Mouse (Mus musculus): ENCODE results near the gene Cox5a. TPM values are rescaled to one million over a fixed set of nuclear protein-coding genes. Genes with fewer than 3 reads are reported as not detected.

Gene Cox5a
- polyA plus RNA-seq (2015; fragmentation: Illumina TruSeq; extraction: RNeasy Lipid Tissue Mini Kit (QIAGEN cat#74804); ENCODE audit: low read depth, low replicate concordance), result 638 TPM

DNA sequence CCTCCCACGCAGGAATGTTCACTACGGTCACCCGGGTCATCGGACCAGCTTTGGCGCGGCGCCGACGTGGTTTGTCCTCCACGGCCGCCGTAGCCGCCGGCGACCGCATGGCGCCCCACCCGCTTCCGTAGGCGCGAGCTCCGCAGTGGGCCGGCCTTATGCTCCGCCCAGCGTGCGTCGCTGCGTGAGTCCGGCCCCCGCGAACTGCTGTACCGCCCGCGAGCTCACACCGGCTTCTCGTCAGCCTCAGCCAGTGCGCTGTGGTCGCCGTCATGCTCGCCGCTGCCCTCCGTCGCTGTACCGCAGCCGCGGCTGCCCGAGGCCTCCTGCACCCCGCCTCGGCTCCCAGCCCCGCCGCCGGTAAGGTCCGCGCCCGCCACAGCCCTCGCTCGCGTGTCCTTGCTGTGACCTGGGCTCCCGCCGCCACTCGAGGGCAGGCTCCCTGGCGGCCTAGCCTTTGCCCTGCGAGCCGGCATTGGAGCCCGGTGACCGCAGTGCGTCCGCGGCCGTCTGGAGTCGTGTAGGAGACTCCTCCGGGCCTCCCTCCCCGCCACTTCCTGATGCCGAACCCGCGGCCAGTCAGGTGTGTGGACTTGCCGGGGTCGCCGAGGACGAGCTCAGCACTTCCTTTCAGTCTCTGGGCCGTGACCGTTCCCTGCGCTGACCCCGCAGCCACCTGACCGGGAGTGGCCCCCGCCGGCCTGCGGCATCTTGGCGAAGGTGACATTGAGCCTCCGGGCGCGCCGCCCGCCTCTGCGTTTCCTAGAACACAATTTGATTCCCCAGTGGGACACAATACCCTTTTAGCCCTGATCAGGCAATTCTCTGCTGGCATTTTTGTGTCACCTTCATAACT lies at the start of gene Cox5a:
Gene Cox5a, plus strand, starts transcription at position 219 of the 856 bp plus-strand sequence.

DNA sequence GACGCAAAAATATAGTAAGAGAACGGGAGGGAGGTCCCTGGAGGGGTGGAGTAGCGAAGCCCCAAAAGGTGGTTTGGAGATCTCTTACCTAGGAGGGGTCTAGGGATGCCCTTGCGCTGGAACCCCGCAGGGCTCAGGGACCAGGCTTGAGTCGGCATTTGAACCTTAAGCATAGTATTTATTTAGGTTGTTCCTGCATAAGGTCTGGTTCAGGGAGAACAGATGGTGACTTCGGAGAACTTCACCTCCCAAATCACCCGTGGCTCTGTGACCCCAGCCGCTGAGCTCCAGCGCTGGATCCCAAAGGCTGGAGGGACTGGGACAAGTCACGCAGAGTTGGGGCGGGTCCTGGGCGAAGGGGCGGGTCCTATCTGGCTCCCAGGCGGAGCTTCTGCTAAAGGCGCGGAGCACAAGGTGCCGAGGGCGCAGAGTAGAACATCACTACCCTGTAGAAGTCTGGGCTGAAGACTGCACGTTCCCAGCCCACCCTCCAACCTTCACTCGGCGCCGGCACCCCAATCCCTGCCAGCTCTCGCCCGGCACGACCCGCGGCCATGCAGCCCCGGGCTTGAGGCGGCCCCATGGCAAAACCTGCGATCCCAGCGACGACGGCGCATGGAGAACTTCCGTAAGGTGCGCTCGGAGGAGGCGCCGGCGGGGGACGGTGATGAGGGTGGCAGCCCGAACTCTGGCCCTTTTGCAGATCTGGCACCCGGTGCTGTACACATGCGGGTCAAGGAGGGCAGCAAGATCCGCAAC lies 17.3 kb upstream of the Cox5a start, which contains the start of gene Rpp25:
Gene Rpp25, plus strand, starts transcription at position 405 of the 759 bp plus-strand sequence.

DNA sequence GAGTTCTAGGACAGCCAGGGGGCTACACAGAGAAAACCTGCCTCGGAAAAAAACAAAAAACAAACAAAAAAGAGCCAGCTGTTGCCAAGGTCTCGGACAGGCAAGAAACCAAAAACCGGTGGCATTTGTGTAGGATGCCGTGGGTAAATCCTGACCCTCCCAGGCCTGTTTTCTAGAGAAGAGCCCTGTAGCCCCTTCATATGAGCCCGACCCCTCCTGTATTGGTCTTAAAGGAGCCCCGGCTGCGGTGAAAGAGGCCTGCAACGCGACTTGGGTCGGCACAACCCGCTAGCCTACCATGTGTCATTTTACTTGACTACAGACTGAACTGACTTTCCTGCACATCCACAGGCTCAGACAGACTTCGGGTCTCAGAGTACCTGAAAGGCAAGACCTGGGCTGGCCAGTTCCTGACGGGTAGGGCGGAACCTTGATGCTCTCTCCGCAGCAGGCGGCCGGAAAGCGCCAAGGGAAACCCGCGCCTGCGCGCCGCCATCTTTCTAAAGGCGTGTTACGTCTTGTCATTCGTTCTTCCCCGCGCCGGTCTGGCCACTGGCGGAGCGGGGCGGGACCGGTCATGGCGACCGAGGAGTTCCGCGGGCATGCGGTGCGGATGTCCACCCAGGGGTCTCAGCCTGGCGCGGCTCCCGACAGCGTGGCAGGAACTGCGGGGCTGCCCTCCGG lies 16.1 kb downstream of the Cox5a start, which contains the start of gene Fam219b:
Gene Fam219b, plus strand, starts transcription at position 485 of the 684 bp plus-strand sequence.

DNA sequence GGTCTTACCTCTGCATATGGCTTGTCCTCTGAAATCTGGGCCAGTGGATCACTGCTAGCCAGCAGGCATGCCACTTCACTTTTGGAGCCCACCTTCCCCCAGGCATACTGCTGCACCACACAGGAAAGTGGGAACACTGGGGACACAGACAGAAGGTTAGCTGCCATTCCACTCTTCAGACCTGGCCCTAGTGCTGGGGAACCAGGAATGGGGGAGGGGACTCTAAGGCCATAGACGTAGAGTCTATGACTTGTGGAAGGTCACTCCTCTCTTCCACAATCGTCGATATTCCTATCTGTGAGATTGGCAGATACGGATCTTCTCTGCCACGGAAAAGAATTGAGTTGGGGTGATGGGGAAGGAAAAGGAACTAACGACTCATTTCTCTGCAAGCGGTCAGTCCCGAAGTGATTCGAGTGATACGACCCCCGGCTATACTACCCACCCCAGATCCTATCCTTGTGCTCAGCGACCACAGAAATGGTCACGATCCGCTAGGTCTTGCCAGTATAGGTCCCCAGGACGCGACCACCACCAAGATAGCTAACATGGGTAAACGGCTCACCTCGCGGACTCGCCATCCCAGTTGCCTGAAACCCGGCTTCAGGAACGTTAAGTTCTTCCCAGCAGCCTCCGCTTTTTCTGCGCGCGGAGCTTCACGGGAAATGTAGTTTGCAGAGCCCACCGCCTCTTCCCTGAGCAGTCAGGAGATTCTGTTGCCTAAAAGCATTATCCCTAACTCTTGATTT lies 31.2 kb downstream of the Cox5a start, which contains the start of gene Mpi:
Gene Mpi, minus strand, starts transcription at position 625 of the 749 bp plus-strand sequence.

DNA sequence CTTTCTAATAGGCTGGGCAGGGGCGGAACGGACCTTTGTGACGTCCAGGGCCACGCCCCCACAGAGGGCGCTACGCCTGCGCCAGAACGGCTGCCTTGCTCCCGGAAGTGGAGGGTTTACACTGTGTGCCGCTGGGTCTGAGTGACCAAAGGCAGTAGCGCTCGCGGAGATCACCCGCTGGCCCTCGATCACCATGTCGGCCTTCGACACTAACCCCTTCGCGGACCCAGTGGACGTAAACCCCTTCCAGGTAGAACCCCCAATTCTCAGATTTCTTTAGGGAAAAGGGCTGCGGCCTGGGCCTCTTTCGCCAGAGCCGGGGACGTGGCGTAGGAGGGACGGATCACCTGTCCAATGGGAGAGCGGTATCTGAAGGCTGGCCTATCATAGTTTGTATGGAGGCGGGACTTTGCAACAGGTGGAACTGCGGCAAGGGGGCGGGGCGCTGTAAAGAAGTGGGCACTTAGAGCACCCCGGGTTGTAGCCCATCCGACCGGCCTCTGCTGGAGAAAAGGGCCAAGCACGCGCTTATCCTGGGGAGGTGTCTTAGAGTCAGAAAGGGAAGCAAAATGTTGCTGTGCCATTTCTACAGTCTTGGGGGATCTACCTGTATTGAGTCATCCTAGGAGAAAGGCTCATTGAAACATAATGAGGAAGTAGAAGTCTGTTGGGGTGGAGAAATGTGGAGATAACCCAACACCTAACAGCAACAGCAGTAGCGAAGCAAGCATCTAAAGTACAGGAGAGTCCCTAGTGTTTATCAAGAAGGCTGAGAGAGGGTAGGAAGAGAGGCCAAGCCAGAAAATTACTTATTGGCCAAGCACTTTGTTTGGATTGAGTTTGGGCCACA lies 40.0 kb downstream of the Cox5a start, which contains the start of gene Scamp2:
Gene Scamp2, plus strand, starts transcription at position 83 of the 850 bp plus-strand sequence.

Other genes starting within 250 kb of the Cox5a start
- gene Ppcdc, start 81.2 kb upstream of the Cox5a start, polyA plus RNA-seq (2015; fragmentation: Illumina TruSeq; extraction: RNeasy Lipid Tissue Mini Kit (QIAGEN cat#74804); ENCODE audit: low read depth, low replicate concordance), result 22.0 TPM
- 344 TPM for gene Scamp5, start 53.2 kb upstream of the Cox5a start, polyA plus RNA-seq (2015; fragmentation: Illumina TruSeq; extraction: RNeasy Lipid Tissue Mini Kit (QIAGEN cat#74804); ENCODE audit: low read depth, low replicate concordance)
- gene Rpp25, start 17.2 kb upstream of the Cox5a start, polyA plus RNA-seq (2015; fragmentation: Illumina TruSeq; extraction: RNeasy Lipid Tissue Mini Kit (QIAGEN cat#74804); ENCODE audit: low read depth, low replicate concordance), result 25.4 TPM
- 13.1 TPM for gene Fam219b, start 16.3 kb downstream of the Cox5a start, polyA plus RNA-seq (2015; fragmentation: Illumina TruSeq; extraction: RNeasy Lipid Tissue Mini Kit (QIAGEN cat#74804); ENCODE audit: low read depth, low replicate concordance)
- gene Mpi, start 31.5 kb downstream of the Cox5a start, polyA plus RNA-seq (2015; fragmentation: Illumina TruSeq; extraction: RNeasy Lipid Tissue Mini Kit (QIAGEN cat#74804); ENCODE audit: low read depth, low replicate concordance), result 71.0 TPM
- 22.4 TPM for gene Scamp2, start 39.7 kb downstream of the Cox5a start, polyA plus RNA-seq (2015; fragmentation: Illumina TruSeq; extraction: RNeasy Lipid Tissue Mini Kit (QIAGEN cat#74804); ENCODE audit: low read depth, low replicate concordance)
- 26.8 TPM for gene Ulk3, start 68.2 kb downstream of the Cox5a start, polyA plus RNA-seq (2015; fragmentation: Illumina TruSeq; extraction: RNeasy Lipid Tissue Mini Kit (QIAGEN cat#74804); ENCODE audit: low read depth, low replicate concordance)
- gene Cplx3, start 85.0 kb downstream of the Cox5a start, polyA plus RNA-seq (2015; fragmentation: Illumina TruSeq; extraction: RNeasy Lipid Tissue Mini Kit (QIAGEN cat#74804); ENCODE audit: low read depth, low replicate concordance), result 20.5 TPM
- gene Lman1l, start 99.5 kb downstream of the Cox5a start, polyA plus RNA-seq (2015; fragmentation: Illumina TruSeq; extraction: RNeasy Lipid Tissue Mini Kit (QIAGEN cat#74804); ENCODE audit: low read depth, low replicate concordance), result not detected
- gene Csk, start 132.4 kb downstream of the Cox5a start, polyA plus RNA-seq (2015; fragmentation: Illumina TruSeq; extraction: RNeasy Lipid Tissue Mini Kit (QIAGEN cat#74804); ENCODE audit: low read depth, low replicate concordance), result 32.9 TPM
- gene Cyp1a2, start 162.4 kb downstream of the Cox5a start, polyA plus RNA-seq (2015; fragmentation: Illumina TruSeq; extraction: RNeasy Lipid Tissue Mini Kit (QIAGEN cat#74804); ENCODE audit: low read depth, low replicate concordance), result not detected
- not detected for gene Cyp1a1, start 166.7 kb downstream of the Cox5a start, polyA plus RNA-seq (2015; fragmentation: Illumina TruSeq; extraction: RNeasy Lipid Tissue Mini Kit (QIAGEN cat#74804); ENCODE audit: low read depth, low replicate concordance)
- gene Edc3, start 187.3 kb downstream of the Cox5a start, polyA plus RNA-seq (2015; fragmentation: Illumina TruSeq; extraction: RNeasy Lipid Tissue Mini Kit (QIAGEN cat#74804); ENCODE audit: low read depth, low replicate concordance), result 11.9 TPM
- 85.0 TPM for gene Clk3, start 244.6 kb downstream of the Cox5a start, polyA plus RNA-seq (2015; fragmentation: Illumina TruSeq; extraction: RNeasy Lipid Tissue Mini Kit (QIAGEN cat#74804); ENCODE audit: low read depth, low replicate concordance)